Mouse (Mus musculus) CD4-positive, CD25-positive, alpha-beta regulatory T cell, adult 2 months (primary cell): ENCODE data around the gene Rcn3.
"Not testable (repeated sequence)": the region's sequence is repeated elsewhere in the genome, so short reads cannot be mapped to it uniquely, and the experiment has no call there.

Experiments used
- DNase-seq: peaks from one replicate; pipeline ENCODE4 v3.0.0-alpha.2; 2012; ENCODE audit warnings: low read depth, low spot score

The Rcn3 gene

GRCm38 (mm10) chr7:45092048-45092447 lies at the start of gene Rcn3:
TSS of gene Rcn3 (minus strand) at chr7:45092221.
- no peak for DNase-seq

DNA sequence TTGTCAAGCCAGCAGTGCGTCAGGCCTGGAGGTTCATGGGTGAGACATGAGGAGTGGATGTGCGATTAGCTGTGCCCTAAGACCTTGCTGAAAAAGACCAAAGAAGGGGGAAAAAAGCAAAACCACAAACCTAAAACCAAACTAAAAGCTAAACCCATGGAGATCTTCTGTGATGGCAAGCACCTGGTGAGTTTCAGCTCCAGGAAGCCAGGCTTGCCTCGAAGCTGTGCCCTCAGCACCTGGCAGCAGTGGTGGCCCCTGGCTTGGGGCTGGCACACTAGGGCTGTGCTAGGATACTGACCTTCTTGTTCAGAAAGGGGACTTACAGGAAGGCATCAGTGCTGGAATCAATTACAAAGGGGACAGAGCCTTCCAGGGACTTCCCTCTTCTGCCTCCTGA lies 49.3 kb upstream of the Rcn3 start:
- DNase-seq, result no peak

DNA sequence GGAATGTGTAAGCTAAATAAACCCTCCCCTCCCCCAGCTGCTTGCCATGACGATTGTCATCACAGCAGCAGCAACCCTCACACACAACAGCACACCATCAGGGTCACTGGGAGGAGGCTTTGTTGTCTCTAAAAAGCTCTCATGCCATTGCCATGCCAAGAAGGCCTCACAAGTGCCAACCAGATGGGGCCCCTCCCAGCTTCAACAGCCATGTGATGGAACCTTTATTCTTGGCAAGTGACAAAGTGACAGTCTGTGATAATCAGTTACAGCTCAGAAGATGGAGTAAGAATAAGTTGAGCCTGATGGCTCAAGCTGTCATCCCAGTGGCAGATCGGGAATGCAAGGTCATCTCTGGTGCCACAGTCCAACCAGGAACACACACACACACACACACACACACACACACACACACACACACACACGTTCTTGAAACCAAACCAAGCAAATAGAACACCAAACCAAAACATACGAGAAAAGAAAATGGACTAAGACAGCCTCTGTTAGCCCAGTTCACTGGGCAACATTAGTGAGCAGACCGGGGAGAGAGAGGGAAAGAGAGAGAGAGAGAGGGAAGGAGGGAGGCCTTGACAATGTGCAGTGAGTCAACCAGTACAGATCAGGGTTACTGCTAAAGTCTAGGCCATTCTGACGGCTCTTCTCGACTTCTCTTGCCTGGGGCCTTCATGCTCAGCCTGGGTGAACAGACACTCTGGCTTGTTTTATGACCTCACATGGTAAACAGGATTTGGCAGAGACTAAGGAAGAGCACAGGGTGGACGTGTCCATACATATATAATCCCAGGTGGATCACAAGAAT lies 48.1 kb upstream of the Rcn3 start:
- no peak for DNase-seq

DNA sequence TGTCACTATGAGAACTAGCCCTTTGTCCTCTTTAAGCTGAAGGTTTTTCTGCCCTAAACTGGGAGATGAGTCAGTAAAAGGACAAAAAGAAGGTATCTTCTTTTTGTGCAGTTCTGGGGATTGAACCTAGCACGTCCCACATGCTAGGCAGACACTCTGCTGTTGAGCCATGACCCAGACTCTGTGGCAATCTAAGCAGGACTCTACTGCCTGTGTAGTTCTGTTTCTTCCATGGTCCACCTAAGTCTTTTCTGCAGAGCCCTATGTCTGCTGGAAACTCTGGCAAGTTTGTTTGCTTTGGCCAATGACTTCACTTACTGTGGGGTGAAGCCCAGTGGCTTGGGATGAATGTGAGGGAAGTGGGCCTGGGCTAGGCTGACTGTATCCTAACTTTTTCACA lies 46.4 kb upstream of the Rcn3 start:
- DNase-seq, result no peak

DNA sequence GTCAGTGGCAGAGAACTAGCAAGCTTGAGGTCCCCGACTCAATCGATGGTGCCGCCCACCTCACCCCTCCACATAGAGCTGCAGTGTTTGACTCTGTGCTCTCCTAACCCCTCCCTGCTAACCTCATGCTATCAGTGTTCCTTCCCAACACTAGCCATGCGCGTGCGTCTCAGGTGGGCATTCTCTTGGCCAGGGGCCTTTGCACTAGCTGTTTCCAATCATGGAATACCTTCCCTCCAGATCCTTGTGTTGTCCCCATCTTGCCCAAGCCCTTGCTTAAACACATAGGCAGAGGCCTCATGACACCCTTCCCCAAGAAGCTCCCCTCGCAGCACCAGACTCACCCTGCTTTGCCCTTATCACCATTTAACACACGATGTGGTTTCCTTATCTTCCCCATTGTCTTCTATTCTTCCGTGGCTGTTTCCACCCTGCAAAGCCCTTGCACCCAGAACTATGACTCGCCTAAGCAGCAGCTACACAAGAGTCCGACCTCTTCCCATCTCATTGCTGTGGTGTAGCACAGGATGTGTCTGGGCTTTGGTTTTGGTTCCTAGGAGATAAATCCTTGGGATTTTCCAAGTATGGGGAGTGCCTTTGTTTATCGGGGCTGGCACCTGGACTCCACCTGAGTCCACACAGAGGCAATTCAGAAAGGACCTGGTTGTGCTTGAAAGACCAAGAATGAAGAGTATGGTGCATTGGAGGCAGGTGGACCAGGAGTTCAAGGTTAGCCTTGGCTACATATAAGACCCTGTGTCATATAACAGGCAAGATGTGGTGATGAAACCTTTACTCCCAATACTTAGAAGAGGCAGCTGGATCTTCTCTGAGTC lies 45.4 kb upstream of the Rcn3 start:
- peak; percentile 52 for DNase-seq

- DNase-seq, result peak; percentile 96
Observed at GRCm38 (mm10) chr7:45135993-45136567, 44.1 kb upstream of the Rcn3 start, which contains the start of the genes Gm45713 and Flt3l. TSS of gene Gm45713 (minus strand) at chr7:45136231. TSS of gene Flt3l (minus strand) at chr7:45136432.

DNA sequence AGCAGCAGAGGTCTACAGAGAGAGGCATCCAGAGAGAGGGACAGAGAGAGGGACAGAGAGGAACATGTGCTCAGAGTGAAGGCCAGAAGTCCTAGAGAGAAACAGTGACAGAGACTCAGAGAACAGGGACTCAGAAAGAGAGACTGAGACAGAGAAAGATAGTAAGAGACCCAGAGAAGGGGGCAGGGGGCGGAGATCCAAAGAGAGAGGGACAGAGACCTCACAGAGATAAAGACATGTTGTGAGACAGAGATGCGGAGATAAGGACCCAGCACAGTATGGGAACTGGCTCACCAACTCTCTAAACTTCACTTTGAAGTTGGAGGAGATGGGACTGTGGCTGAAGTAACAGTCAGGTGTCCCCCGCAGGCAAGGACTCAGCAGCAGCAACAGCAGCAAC lies 43.3 kb upstream of the Rcn3 start:
- DNase-seq, result peak; percentile 57

DNA sequence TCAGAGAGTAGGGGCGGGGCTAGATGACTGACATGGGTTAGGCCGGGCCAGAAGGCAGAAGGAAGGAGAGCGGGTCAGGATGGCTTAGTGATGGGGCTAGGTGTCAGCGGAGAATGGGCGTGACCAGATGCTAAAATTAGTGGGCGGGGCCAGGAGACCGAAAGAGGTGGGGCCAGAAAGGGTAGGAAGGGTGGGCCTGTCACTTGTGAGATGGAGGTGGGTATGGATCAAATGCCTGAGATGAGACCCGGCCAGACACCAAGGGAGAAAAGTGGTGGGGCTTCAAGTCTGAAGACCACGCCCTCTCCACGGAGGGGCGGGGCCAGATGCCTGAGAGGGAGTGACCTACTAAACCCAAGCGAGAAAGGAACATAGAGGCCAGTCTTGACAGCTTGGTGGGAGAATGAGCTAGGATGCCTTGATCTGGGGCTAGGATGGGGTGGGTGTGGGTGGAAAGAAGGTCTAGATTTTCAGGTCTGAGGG lies 42.6 kb upstream of the Rcn3 start:
- peak; percentile 79 for DNase-seq

GRCm38 (mm10) chr7:45133446-45134159 lies 41.6 kb upstream of the Rcn3 start:
- peak; percentile 41 for DNase-seq

GRCm38 (mm10) chr7:45131850-45132249 lies 39.8 kb upstream of the Rcn3 start:
- no peak for DNase-seq

DNA sequence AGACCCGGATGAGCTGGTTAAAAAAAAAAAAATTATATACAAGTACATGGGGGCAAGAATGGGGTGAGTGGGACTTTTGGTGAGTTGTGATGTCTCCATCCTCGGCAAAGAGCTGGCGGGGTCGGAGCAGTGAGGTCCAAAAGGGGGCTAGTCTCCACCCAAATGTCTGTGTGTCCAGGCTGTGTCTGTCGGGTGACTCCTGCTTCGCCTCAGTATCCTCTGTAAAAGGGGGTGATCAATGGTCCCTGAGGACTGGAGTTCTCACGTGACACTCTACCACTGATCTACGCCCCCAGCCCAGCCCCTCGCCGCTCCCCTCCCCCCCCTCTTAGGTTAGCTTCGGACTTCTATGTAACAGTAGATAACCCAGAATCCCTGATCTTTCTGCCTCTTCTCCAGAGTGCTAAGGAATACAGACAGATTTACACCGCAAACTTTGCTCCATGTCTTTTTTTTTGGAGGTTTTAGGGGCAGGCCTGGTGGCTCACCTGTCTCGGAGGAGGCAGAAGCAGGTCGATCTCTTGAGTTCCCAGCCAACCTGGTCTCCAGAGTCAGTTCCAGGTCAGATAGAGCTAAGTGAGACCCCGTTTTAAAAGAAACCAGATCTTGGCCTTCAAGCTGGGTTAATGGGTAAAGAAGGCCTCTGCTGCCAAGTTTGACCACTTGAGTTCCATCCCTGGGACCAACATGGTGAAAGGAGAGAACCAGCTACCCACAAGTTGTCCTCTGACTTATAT lies 37.9 kb upstream of the Rcn3 start:
- no peak for DNase-seq

DNA sequence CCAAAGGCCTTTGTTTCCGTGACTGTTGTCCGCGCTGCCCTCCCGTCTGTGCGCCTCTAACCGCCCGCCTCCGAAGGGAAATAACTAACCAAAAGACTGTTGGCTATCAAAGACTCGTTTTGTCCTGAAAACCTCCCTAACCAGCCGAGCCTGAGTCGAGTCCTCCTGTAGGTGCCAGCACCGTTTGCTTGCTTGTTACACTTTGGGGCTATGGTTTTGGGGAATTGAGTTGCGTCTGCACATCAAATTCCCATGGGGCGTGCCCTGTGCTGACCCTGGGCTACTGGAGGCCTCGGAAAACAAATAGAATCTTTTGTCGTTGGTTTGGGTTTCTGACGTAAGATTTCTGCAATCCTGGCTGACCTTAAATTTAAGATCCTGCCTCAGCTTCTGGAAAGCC lies 37.3 kb upstream of the Rcn3 start:
- no peak for DNase-seq

- DNase-seq, result peak; percentile 99
Observed at GRCm38 (mm10) chr7:45128624-45129246, 36.7 kb upstream of the Rcn3 start, which contains the start of gene Rpl13a. TSS of gene Rpl13a (minus strand) at chr7:45128761.

DNA sequence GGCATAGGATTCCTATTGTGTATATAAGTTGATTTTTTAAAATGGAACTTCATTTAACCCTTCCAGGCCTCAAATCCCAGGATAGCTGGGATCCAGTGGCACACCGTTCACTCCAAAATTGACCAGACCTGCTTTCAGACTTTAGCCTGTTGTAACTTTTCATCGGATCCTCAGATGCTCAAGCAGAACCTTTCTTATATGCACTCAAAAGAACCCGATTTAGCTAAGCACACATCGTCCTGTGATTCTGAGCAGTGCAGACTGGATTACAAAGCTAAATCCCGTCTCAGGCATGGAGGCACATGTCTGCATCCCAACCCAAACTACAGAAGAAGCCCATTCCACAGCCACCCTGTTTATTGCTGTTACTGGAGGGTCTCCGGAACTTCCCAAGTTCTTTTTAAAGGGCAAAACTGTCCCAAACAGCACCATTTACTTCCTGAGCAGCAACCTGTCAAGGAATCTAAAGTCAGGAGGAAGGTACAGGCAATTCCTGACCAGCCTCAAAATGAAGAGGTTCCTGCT lies 35.7 kb upstream of the Rcn3 start:
- no peak for DNase-seq

GRCm38 (mm10) chr7:45126844-45127699 lies 35.1 kb upstream of the Rcn3 start:
- peak; percentile 25 for DNase-seq

GRCm38 (mm10) chr7:45126147-45126843 lies 34.3 kb upstream of the Rcn3 start:
- DNase-seq, result no peak

DNA sequence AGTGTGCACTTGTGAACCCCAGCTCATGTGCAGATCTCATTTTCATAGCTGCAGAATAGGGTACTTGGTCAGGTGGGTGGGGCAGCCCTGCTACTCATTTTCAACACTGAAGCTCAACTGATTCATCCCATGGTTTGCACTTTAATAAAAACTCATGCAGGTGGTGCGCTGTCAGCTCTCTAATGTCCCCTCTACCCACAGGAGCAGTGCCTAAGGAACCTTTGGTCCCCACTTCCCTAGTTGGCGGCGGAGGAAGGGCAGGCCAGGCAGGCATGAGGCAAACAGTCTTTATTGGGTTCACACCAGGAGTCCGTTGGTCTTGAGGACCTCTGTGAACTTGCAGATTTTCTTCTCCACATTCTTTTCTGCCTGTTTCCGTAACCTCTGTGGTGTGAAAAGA lies 33.6 kb upstream of the Rcn3 start:
- DNase-seq, result not testable (repeated sequence)

- peak; percentile 53 for DNase-seq
Observed at GRCm38 (mm10) chr7:45125144-45125600, 33.2 kb upstream of the Rcn3 start.
